Mouse (Mus musculus) thymus, adult 2 months (tissue): ENCODE measurements around the gene Vps26a. TPM values are rescaled to one million over a fixed set of nuclear protein-coding genes. Genes with fewer than 3 reads are reported as not detected.
"Not testable (repeated sequence)": the region's sequence is repeated elsewhere in the genome, so short reads cannot be mapped to it uniquely, and the experiment has no call there.

Experiments
- DNase-seq: peaks from one replicate; pipeline ENCODE4 v3.0.0; 2021
- H3K27ac ChIP-seq: fragments of 200-500 bp; 2 replicates; pipeline ENCODE4 v1.5.1; 2012; ENCODE audit warnings: low read length, control low read depth; ENCODE audit not compliant: control insufficient read depth, insufficient read depth
- H3K27me3 ChIP-seq: fragments of 200-500 bp; 2 replicates; pipeline ENCODE4 v1.6.1; 2012; ENCODE audit warnings: mild to moderate bottlenecking, low read length, moderate library complexity, mixed read lengths; ENCODE audit not compliant: control insufficient read depth, insufficient read depth
- H3K36me3 ChIP-seq: fragments of 200-500 bp; 2 replicates; pipeline ENCODE4 v1.6.1; 2012; ENCODE audit warnings: mild to moderate bottlenecking, low read length, moderate library complexity; ENCODE audit not compliant: control insufficient read depth, insufficient read depth
- H3K4me1 ChIP-seq: fragments of 200-500 bp; replicated peaks from 2 replicates; pipeline ENCODE4 v1.6.1; 2012; ENCODE audit warnings: low read length; ENCODE audit not compliant: control insufficient read depth, insufficient read depth
- H3K4me3 ChIP-seq: fragments of 200-500 bp; 2 replicates; pipeline ENCODE4 v1.5.1; 2012; ENCODE audit warnings: mild to moderate bottlenecking, low read length, control low read depth, moderate library complexity; ENCODE audit not compliant: control insufficient read depth, insufficient read depth
- CTCF ChIP-seq: fragments of 200-500 bp; IDR thresholded peaks from 2 replicates; pipeline ENCODE4 v1.5.1; 2012; ENCODE audit warnings: mild to moderate bottlenecking, control low read depth, low read length, moderate library complexity, borderline replicate concordance; ENCODE audit not compliant: control insufficient read depth, poor library complexity, insufficient read depth; ENCODE audit errors: extremely low read depth
- POLR2A ChIP-seq: fragments of 200-500 bp; IDR thresholded peaks from 2 replicates; pipeline ENCODE4 v1.6.1; 2012; ENCODE audit warnings: mild to moderate bottlenecking, low read length, control low read depth, moderate library complexity; ENCODE audit not compliant: control insufficient read depth, poor library complexity, insufficient read depth; ENCODE audit errors: extremely low read depth
- WGBS: fragments of 180-500 bp; shearing (Covaris S2); methylation state at CpG from one replicate; pipeline ENCODE4 v1.1.7; 2018; 5-methylcytosine and 5-hydroxymethylcytosine counted together
- polyA plus RNA-seq: library from polyadenylated mRNA; depleted of rRNA; stranded (reverse); fragments of >200 nt; gene quantifications from 2 replicates; pipeline ENCODE4 v1.2.3, GENCODE M21; 2012

Gene Vps26a
- polyA plus RNA-seq, 1 experiment = 11.4 TPM

- 74% methylated on average over 2 of the region's 2 CpGs for WGBS
- H3K4me1 ChIP-seq = no peaks in the 10 kb centered on the region
- no peak overlapping the region for H3K4me3 ChIP-seq
- TF ChIP-seq CTCF = no peak
- no peak for TF ChIP-seq POLR2A
- no peak overlapping the region for H3K27ac ChIP-seq
- H3K27me3 ChIP-seq = no peaks in the 10 kb centered on the region
- no peak for DNase-seq
- peaks cover 16% of the 10 kb centered on the region for H3K36me3 ChIP-seq
Measured at GRCm38 (mm10) chr10:62476980-62477379, 9.6 kb downstream of the Vps26a start.

- Histone ChIP-seq H3K27ac (no peak overlapping the region), H3K27me3 (no peaks in the 10 kb centered on the region), H3K4me3 (no peak overlapping the region), H3K4me1 (no peaks in the 10 kb centered on the region), H3K36me3 (peaks cover 16% of the 10 kb centered on the region)
- no peak for DNase-seq
- TF ChIP-seq POLR2A (no peak), CTCF (no peak)
- 97% methylated on average over 10 of the region's 10 CpGs for WGBS
Measured at GRCm38 (mm10) chr10:62474944-62475343, 11.7 kb downstream of the Vps26a start.

GRCm38 (mm10) chr10:62471105-62471504 lies 15.5 kb downstream of the Vps26a start:
- Histone ChIP-seq H3K36me3 (0 out of 2 replicates have a peak, but pooled peaks cover 7% of the 10 kb centered on the region), H3K4me3 (no peak overlapping the region), H3K27me3 (no peaks in the 10 kb centered on the region), H3K4me1 (no peaks in the 10 kb centered on the region), H3K27ac (no peak overlapping the region)
- TF ChIP-seq POLR2A (no peak), CTCF (no peak)
- DNase-seq = no peak
- WGBS = 92% methylated on average over 5 of the region's 5 CpGs

GRCm38 (mm10) chr10:62469736-62470135 lies 16.9 kb downstream of the Vps26a start:
- Histone ChIP-seq H3K36me3 (peaks cover 7% of the 10 kb centered on the region; the same call in 1 of the 2 replicates), H3K4me1 (no peaks in the 10 kb centered on the region), H3K4me3 (no peak overlapping the region), H3K27ac (no peak overlapping the region), H3K27me3 (no peaks in the 10 kb centered on the region)
- no peak for TF ChIP-seq POLR2A
- no peak for TF ChIP-seq CTCF
- 97% methylated on average over 4 of the region's 4 CpGs for WGBS
- no peak for DNase-seq

GRCm38 (mm10) chr10:62461321-62461720 lies 25.3 kb downstream of the Vps26a start:
- H3K4me3 ChIP-seq = no peak overlapping the region
- no peak for DNase-seq
- no peaks in the 10 kb centered on the region for H3K27me3 ChIP-seq
- no peak overlapping the region for H3K27ac ChIP-seq
- H3K36me3 ChIP-seq = peaks cover 29% of the 10 kb centered on the region
- TF ChIP-seq CTCF (no peak), POLR2A (no peak)
- no peaks in the 10 kb centered on the region for H3K4me1 ChIP-seq

- not testable (repeated sequence) for DNase-seq, H3K4me3 ChIP-seq, H3K27me3 ChIP-seq, H3K27ac ChIP-seq, H3K4me1 ChIP-seq
- WGBS = 91% methylated on average over 11 of the region's 11 CpGs
- H3K36me3 ChIP-seq = peaks cover 15% of the 10 kb centered on the region
Measured at GRCm38 (mm10) chr10:62452001-62452400, 34.6 kb downstream of the Vps26a start.

GRCm38 (mm10) chr10:62450280-62450640 lies 36.3 kb downstream of the Vps26a start:
- Histone ChIP-seq H3K36me3 (peaks cover 9% of the 10 kb centered on the region; the same call in 1 of the 2 replicates), H3K27ac (no peak overlapping the region), H3K4me1 (peaks cover 8% of the 10 kb centered on the region), H3K4me3 (peak overlapping the region; percentile 78), H3K27me3 (no peaks in the 10 kb centered on the region)
- DNase-seq = peak; percentile 11
- 46% methylated on average over 18 of the region's 18 CpGs for WGBS
- no peak for TF ChIP-seq POLR2A
- TF ChIP-seq CTCF = no peak
